Mouse (Mus musculus): ENCODE measurements around the gene Zfp94. TPM values are rescaled to one million over a fixed set of nuclear protein-coding genes. Genes with fewer than 3 reads are reported as not detected.

Zfp94 gene
- polyA plus RNA-seq (2015; fragmentation: Nextera tagmentation; extraction: Ambion mirVana), result 12.2 and 12.8 TPM in 2 replicates

GRCm38 (mm10) chr7:24316567-24317092 is at the start of gene Zfp94:
Zfp94 (minus strand) TSS chr7:24316666.
- Histone ChIP-seq H3K36me3 (peaks cover 9% of the 10 kb centered on the region), H3K9ac (peak within 1 kb of the TSS; percentile 55), H3K4me2 (peak within 1 kb of the TSS; percentile 80), H3K27ac (peak within 1 kb of the TSS; percentile 93), H3K4me3 (peak within 1 kb of the TSS; percentile 61), H3K4me1 (peaks cover 7% of the 10 kb centered on the region; the same call in 1 of the 2 replicates), H3K27me3 (no peaks in the 10 kb centered on the region), H3K9me3 (no peaks in the 10 kb centered on the region)
- under 1% methylated on average over 33 of the region's 33 CpGs for WGBS
- ATAC-seq (ENCODE audit: insufficient number of reproducible peaks, low FRiP score, low TSS enrichment, low read depth), result peak; percentile 94

GRCm38 (mm10) chr7:24365258-24366014 is 49.0 kb upstream of the Zfp94 start:
- Histone ChIP-seq H3K4me3 (no peak overlapping the region), H3K9me3 (no peaks in the 10 kb centered on the region), H3K36me3 (no peaks in the 10 kb centered on the region), H3K9ac (no peak overlapping the region), H3K4me2 (no peak overlapping the region), H3K27me3 (no peaks in the 10 kb centered on the region; the same call in 1 of the 2 replicates), H3K4me1 (peaks cover 10% of the 10 kb centered on the region), H3K27ac (no peak overlapping the region)
- 80% methylated on average over 5 of the region's 5 CpGs for WGBS
- ATAC-seq (ENCODE audit: insufficient number of reproducible peaks, low FRiP score, low TSS enrichment, low read depth), result no peak

DNA sequence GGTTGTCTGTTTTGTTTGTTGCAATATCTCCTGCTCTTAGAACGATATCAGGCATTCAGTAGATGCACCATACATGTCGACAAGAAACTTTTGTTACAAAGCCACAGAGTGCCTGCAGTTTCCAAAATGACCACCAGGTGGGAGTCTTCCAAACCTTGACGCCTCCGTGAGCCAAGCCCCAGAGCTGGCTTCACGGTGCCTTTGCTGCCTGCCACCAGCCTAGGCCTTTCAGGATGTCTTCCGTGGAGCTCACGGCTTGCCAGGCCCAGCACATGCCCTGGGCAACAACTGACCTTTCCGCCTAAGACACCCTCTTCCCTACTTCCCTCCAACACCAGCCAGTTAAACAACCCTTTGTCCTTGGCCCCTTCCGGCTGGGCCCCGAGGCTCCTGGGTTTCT is 48.4 kb upstream of the Zfp94 start:
- 18% methylated on average over 10 of the region's 10 CpGs for WGBS

DNA sequence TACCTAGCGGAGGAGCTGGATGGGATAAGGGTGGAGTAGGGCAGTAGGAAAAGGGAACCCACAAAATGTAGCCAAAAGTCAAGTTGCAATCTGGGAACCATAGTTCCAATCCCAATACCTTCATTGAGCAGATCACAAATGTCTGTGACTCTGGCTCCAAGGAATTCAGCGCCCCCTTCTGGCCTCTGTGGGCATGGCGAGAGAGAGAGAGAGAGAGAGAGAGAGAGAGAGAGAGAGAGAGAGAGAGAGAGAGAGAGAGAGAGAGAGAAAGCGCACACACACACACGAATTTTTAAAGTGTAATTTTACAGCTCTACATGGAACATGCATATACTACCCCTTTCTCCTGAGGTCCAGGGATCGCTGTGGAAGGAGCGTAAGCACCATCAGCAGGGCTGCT is 46.8 kb upstream of the Zfp94 start:
- ATAC-seq (ENCODE audit: insufficient number of reproducible peaks, low FRiP score, low TSS enrichment, low read depth), result no peak

More for the DNA sequence above, 48.4 kb upstream of the Zfp94 start:
- Histone ChIP-seq H3K4me3 (no peak overlapping the region), H3K27ac (no peak overlapping the region), H3K36me3 (no peaks in the 10 kb centered on the region), H3K9ac (no peak overlapping the region), H3K4me2 (no peak overlapping the region), H3K27me3 (no peaks in the 10 kb centered on the region; the same call in 1 of the 2 replicates), H3K9me3 (no peaks in the 10 kb centered on the region), H3K4me1 (peaks cover 4% of the 10 kb centered on the region)
- no peak for ATAC-seq (ENCODE audit: insufficient number of reproducible peaks, low FRiP score, low TSS enrichment, low read depth)

DNA sequence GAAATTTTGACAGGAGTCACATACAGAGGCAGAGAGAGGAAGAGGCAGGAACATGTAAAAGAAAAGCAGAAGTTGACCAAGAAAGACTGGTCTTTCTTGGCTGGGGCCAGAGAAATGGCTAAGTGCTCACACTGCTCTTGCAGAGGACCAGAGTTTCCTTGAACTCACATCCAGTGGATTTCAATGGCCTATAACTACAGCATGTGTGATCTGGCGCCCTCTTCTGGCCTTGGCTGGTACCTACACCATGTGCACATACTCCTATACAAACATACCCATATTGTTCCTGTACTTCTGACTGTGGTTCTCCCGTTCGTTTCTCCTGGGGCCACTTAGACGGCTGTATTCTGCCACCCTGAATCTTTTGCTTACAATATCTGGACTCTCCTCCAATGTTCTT is 44.5 kb upstream of the Zfp94 start:
- Histone ChIP-seq H3K9ac (no peak overlapping the region), H3K9me3 (no peaks in the 10 kb centered on the region), H3K36me3 (no peaks in the 10 kb centered on the region), H3K27me3 (no peaks in the 10 kb centered on the region; the same call in 1 of the 2 replicates), H3K27ac (no peak overlapping the region), H3K4me3 (no peak overlapping the region), H3K4me1 (no peaks in the 10 kb centered on the region; the same call in 1 of the 2 replicates), H3K4me2 (no peak overlapping the region)
- 65% methylated on average over 4 of the region's 4 CpGs for WGBS
- no peak for ATAC-seq (ENCODE audit: insufficient number of reproducible peaks, low FRiP score, low TSS enrichment, low read depth)

More for the DNA sequence above, 46.8 kb upstream of the Zfp94 start:
- Histone ChIP-seq H3K36me3 (no peaks in the 10 kb centered on the region), H3K27ac (no peak overlapping the region), H3K9ac (no peak overlapping the region), H3K4me3 (no peak overlapping the region), H3K27me3 (no peaks in the 10 kb centered on the region; the same call in 1 of the 2 replicates), H3K4me1 (no peaks in the 10 kb centered on the region; the same call in 1 of the 2 replicates), H3K4me2 (no peak overlapping the region), H3K9me3 (no peaks in the 10 kb centered on the region)
- WGBS, result 27% methylated on average over 7 of the region's 7 CpGs

GRCm38 (mm10) chr7:24359269-24359668 is 42.8 kb upstream of the Zfp94 start:
- H3K4me1 ChIP-seq, result no peaks in the 10 kb centered on the region
- H3K4me2 ChIP-seq, result no peak overlapping the region
- ATAC-seq (ENCODE audit: insufficient number of reproducible peaks, low FRiP score, low TSS enrichment, low read depth), result no peak
- H3K4me3 ChIP-seq, result no peak overlapping the region
- no peak overlapping the region for H3K9ac ChIP-seq
- 26% methylated on average over 9 of the region's 9 CpGs for WGBS
- no peaks in the 10 kb centered on the region for H3K9me3 ChIP-seq
- no peaks in the 10 kb centered on the region; the same call in 1 of the 2 replicates for H3K27me3 ChIP-seq
- H3K27ac ChIP-seq, result no peak overlapping the region
- no peaks in the 10 kb centered on the region for H3K36me3 ChIP-seq

DNA sequence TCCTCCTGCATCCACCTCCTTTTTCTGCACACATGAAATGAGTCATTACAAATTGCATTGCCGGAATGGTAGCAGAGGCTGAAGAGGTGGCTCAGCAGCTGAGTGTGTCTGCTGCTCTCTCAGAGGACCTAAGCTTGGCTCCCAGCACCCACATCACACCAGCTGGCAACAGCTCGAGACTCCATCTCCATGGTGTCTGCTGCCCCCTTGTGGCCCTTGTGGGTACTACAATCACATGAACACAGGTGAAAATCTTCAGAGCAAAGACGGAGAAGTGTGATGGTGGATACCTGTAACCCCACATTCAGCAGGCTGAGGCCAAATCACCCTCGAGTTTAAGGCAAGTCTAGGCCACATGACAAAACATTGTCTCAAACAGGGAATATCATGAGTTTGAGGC is 41.4 kb upstream of the Zfp94 start:
- 45% methylated on average over 4 of the region's 4 CpGs for WGBS
- H3K36me3 ChIP-seq, result no peaks in the 10 kb centered on the region
- H3K4me3 ChIP-seq, result no peak overlapping the region
- H3K9ac ChIP-seq, result no peak overlapping the region
- ATAC-seq (ENCODE audit: insufficient number of reproducible peaks, low FRiP score, low TSS enrichment, low read depth), result no peak
- H3K27ac ChIP-seq, result no peak overlapping the region
- no peak overlapping the region for H3K4me2 ChIP-seq
- no peaks in the 10 kb centered on the region for H3K9me3 ChIP-seq
- H3K27me3 ChIP-seq, result 0 out of 2 replicates have a peak, but pooled peaks cover 5% of the 10 kb centered on the region
- no peaks in the 10 kb centered on the region for H3K4me1 ChIP-seq

DNA sequence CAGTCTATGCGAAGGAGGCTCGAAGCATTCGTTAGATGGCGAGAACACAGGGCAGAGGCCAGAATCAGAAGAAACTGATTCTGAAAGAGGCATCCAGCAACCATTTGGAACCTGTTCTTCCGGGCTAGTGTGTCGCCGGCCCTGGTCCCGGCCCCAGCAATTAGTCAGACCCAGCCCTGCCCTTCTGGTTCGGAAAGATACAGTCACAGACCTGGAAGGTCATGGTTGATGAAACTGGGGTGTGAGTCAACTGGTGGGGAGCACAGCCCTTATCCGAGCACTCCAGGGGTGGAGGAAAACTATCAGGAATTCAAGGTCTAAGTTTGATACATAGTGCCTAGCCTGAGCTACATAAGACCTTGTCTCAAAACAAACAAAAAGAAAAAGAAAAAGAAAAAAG is 39.6 kb upstream of the Zfp94 start:
- no peak overlapping the region for H3K27ac ChIP-seq
- H3K4me2 ChIP-seq, result no peak overlapping the region
- H3K9me3 ChIP-seq, result no peaks in the 10 kb centered on the region
- no peak overlapping the region for H3K4me3 ChIP-seq
- 69% methylated on average over 10 of the region's 10 CpGs for WGBS
- ATAC-seq (ENCODE audit: insufficient number of reproducible peaks, low FRiP score, low TSS enrichment, low read depth), result no peak
- H3K27me3 ChIP-seq, result 0 out of 2 replicates have a peak, but pooled peaks cover 7% of the 10 kb centered on the region
- no peak overlapping the region for H3K9ac ChIP-seq
- no peaks in the 10 kb centered on the region for H3K4me1 ChIP-seq
- H3K36me3 ChIP-seq, result no peaks in the 10 kb centered on the region

DNA sequence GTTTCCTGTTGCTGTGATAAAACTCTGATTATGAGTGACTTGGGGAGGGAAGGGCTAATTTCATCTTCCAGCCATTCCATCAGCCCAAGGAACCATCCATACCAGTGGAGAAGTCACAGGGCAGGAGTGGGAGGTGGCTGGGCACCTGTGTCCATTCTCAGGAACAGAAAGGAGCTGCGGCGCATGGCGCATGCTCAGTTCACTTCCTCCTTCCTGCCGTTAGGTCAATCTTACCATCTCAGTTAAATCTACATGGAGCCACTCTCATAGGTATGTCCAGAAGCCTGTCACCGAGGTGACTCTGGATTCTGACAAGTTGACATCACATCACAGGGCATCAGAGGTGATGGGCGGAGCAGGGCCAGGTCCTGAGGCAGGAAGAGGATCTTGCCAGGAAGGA is 39.2 kb upstream of the Zfp94 start:
- no peak for ATAC-seq (ENCODE audit: insufficient number of reproducible peaks, low FRiP score, low TSS enrichment, low read depth)
- no peaks in the 10 kb centered on the region for H3K4me1 ChIP-seq
- no peak overlapping the region for H3K4me2 ChIP-seq
- H3K9ac ChIP-seq, result no peak overlapping the region
- no peaks in the 10 kb centered on the region for H3K9me3 ChIP-seq
- 87% methylated on average over 6 of the region's 6 CpGs for WGBS
- no peak overlapping the region for H3K4me3 ChIP-seq
- no peak overlapping the region for H3K27ac ChIP-seq
- no peaks in the 10 kb centered on the region for H3K36me3 ChIP-seq
- H3K27me3 ChIP-seq, result 0 out of 2 replicates have a peak, but pooled peaks cover 9% of the 10 kb centered on the region

DNA sequence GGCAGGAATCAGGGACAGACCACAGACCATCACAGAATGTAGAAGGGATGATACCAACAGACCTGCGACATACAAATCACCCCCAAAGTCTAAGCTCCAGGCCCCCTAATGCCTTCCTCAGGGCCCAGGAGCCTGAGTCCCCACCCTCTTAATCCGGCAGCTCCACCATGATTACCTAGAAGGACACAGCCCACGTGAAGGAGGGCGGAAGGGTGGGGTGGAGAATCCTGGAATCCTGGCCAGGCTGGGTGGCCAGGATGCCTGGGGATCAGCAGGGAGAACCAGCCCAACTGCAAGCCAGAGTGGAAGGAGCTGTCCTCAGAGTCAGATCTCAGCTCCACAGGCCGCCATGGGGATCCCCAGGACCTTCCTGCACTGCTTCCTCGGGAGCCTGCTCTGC is 32.4 kb upstream of the Zfp94 start, which contains the start of gene Lypd5:
Gene Lypd5 (plus strand): TSS at position 301 of the 400 bp plus-strand sequence.
- H3K9ac ChIP-seq, result no peak within 1 kb of the TSS
- WGBS, result 36% methylated on average over 6 of the region's 6 CpGs
- no peak within 1 kb of the TSS for H3K4me2 ChIP-seq
- no peaks in the 10 kb centered on the region for H3K9me3 ChIP-seq
- ATAC-seq (ENCODE audit: insufficient number of reproducible peaks, low FRiP score, low TSS enrichment, low read depth), result no peak
- 0 out of 2 replicates have a peak, but pooled peaks cover 9% of the 10 kb centered on the region for H3K27me3 ChIP-seq
- no peak within 1 kb of the TSS for H3K4me3 ChIP-seq
- no peaks in the 10 kb centered on the region for H3K4me1 ChIP-seq
- H3K27ac ChIP-seq, result no peak within 1 kb of the TSS
- H3K36me3 ChIP-seq, result no peaks in the 10 kb centered on the region

GRCm38 (mm10) chr7:24346444-24346843 is 30.0 kb upstream of the Zfp94 start:
- no peak overlapping the region for H3K9ac ChIP-seq
- H3K4me2 ChIP-seq, result no peak overlapping the region
- no peaks in the 10 kb centered on the region for H3K4me1 ChIP-seq
- H3K27ac ChIP-seq, result no peak overlapping the region
- H3K4me3 ChIP-seq, result no peak overlapping the region
- ATAC-seq (ENCODE audit: insufficient number of reproducible peaks, low FRiP score, low TSS enrichment, low read depth), result no peak
- 63% methylated on average over 5 of the region's 5 CpGs for WGBS
- H3K27me3 ChIP-seq, result 0 out of 2 replicates have a peak, but pooled peaks cover 4% of the 10 kb centered on the region
- no peaks in the 10 kb centered on the region for H3K9me3 ChIP-seq
- no peaks in the 10 kb centered on the region for H3K36me3 ChIP-seq

DNA sequence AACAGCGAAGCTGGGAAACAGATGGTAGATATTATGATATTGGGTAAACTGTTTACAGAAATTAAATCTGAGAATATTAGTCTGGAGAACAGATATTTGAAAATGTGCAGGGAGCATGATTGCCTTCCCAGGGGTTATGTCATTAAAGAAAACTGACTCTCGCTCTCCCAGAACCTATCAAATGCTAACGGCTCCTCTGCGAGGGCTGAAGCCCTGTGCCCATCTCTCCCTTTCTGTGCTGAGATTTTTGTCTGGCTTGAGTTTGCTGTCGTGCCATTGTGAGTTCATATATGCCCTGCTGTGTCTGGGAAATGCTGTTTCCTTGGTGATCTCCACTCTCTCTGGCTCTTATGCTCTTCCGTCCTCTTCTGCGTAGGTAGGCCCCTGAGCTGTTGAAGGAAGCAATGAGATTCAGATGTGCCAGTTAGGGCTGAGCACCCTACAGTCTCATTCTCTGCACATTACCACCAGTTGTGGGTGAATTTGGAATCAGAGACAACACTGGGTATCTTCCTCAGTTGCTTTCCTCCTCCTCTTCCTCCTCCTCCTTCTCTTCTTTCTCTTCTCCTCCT is 27.3 kb upstream of the Zfp94 start:
- Histone ChIP-seq H3K4me1 (no peaks in the 10 kb centered on the region), H3K27me3 (no peaks in the 10 kb centered on the region), H3K27ac (no peak overlapping the region), H3K4me2 (no peak overlapping the region), H3K4me3 (no peak overlapping the region), H3K9me3 (no peaks in the 10 kb centered on the region), H3K36me3 (no peaks in the 10 kb centered on the region), H3K9ac (no peak overlapping the region)
- no peak for ATAC-seq (ENCODE audit: insufficient number of reproducible peaks, low FRiP score, low TSS enrichment, low read depth)
- WGBS, result 73% methylated on average over 7 of the region's 7 CpGs
